Mouse (Mus musculus) heart, adult 8-10 months (tissue): ENCODE data around the gene Gm9603. TPM values are rescaled to one million over a fixed set of nuclear protein-coding genes. Genes with fewer than 3 reads are reported as not detected.
"Not testable (repeated sequence)": the region's sequence is repeated elsewhere in the genome, so short reads cannot be mapped to it uniquely, and the experiment has no call there.

Experiments used
- DNase-seq: peaks from one replicate; pipeline ENCODE4 v3.0.0; 2022; ENCODE audit warnings: low spot score
- total RNA-seq, 4 experiments: library from RNA; stranded (reverse); gene quantifications; 2 replicates each; pipeline ENCODE4 v1.2.4; 2022

Gm9603 gene
- not detected for total RNA-seq

GRCm38 (mm10) chr14:5687357-5687756 is at the start of gene Gm9603:
Gene Gm9603, minus strand, starts transcription at chr14:5687457.
- not testable (repeated sequence) for DNase-seq

- not testable (repeated sequence) for DNase-seq
Measured at GRCm38 (mm10) chr14:5632928-5633327, 54.3 kb downstream of the Gm9603 start, which contains the start of gene Gm8265. Gene Gm8265, minus strand, starts transcription at chr14:5633028.

Other genes starting within 250 kb of the Gm9603 start
- under 1 TPM in 3 of 4 experiments, not detected in 1; 0.30 to 0.63 (median 0.37) TPM for gene Gm3194, start 232.0 kb downstream of the Gm9603 start, total RNA-seq
- not detected for gene Gm8246, start 209.6 kb downstream of the Gm9603 start, total RNA-seq
- gene Gm3187, start 203.2 kb downstream of the Gm9603 start, total RNA-seq: not detected
- gene Gm3488, start 185.8 kb downstream of the Gm9603 start, total RNA-seq: not detected
- not detected for gene Gm3532, start 149.0 kb downstream of the Gm9603 start, total RNA-seq
- gene Gm8265, start 54.4 kb downstream of the Gm9603 start, total RNA-seq: not detected
- gene Gm3373, start 54.1 kb upstream of the Gm9603 start, total RNA-seq: under 1 TPM in 1 of 4 experiments, not detected in 3; 0.54 TPM
- gene Gm3383, start 120.5 kb upstream of the Gm9603 start, total RNA-seq: under 1 TPM in 3 of 4 experiments, not detected in 1; 0.30 to 0.63 (median 0.37) TPM
- not detected for gene Gm3424, start 142.9 kb upstream of the Gm9603 start, total RNA-seq
- gene Gm8237, start 192.9 kb upstream of the Gm9603 start, total RNA-seq: under 1 TPM in 1 of 4 experiments, not detected in 3; 0.25 TPM